Mouse (Mus musculus) urinary bladder, postnatal 25 days (tissue): Measurements from ENCODE around the gene 9430038I01Rik.
"Not testable (repeated sequence)": the region's sequence is repeated elsewhere in the genome, so short reads cannot be mapped to it uniquely, and the experiment has no call there.

Experiments
- DNase-seq: peaks from one replicate; pipeline ENCODE4 v3.0.0; 2022; ENCODE audit warnings: low spot score

Gene 9430038I01Rik

GRCm38 (mm10) chr7:137410337-137411197 is at the start of gene 9430038I01Rik:
TSS of gene 9430038I01Rik (minus strand) at chr7:137410762.
- peak; percentile 99 for DNase-seq

- no peak for DNase-seq
These were observed 34.8 kb upstream of the 9430038I01Rik start for GRCm38 (mm10) chr7:137445321-137445720.

GRCm38 (mm10) chr7:137442951-137443350 is 32.4 kb upstream of the 9430038I01Rik start:
- no peak for DNase-seq

- DNase-seq = not testable (repeated sequence)
These were observed 28.4 kb upstream of the 9430038I01Rik start for GRCm38 (mm10) chr7:137438962-137439361.

GRCm38 (mm10) chr7:137438179-137438550 is 27.6 kb upstream of the 9430038I01Rik start:
- DNase-seq = no peak

- DNase-seq = peak; percentile 96
These were observed 27.0 kb upstream of the 9430038I01Rik start, which contains the start of gene Glrx3 for GRCm38 (mm10) chr7:137437440-137438178. TSS of gene Glrx3 (plus strand) at chr7:137437614.

GRCm38 (mm10) chr7:137436901-137437300 is 26.3 kb upstream of the 9430038I01Rik start:
- no peak for DNase-seq

- no peak for DNase-seq
These were observed 21.4 kb upstream of the 9430038I01Rik start for GRCm38 (mm10) chr7:137431769-137432603.

GRCm38 (mm10) chr7:137426693-137427092 is 16.1 kb upstream of the 9430038I01Rik start:
- DNase-seq = no peak

- DNase-seq = no peak
These were observed 10.7 kb upstream of the 9430038I01Rik start for GRCm38 (mm10) chr7:137421236-137421635.

GRCm38 (mm10) chr7:137420550-137420949 is 10.0 kb upstream of the 9430038I01Rik start:
- DNase-seq = no peak

- DNase-seq = no peak
These were observed 4.1 kb upstream of the 9430038I01Rik start for GRCm38 (mm10) chr7:137414710-137415109.

- no peak for DNase-seq
These were observed 3.0 kb downstream of the 9430038I01Rik start for GRCm38 (mm10) chr7:137407428-137408058.

GRCm38 (mm10) chr7:137404146-137404545 is 6.4 kb downstream of the 9430038I01Rik start:
- no peak for DNase-seq

- no peak for DNase-seq
These were observed 11.6 kb downstream of the 9430038I01Rik start for GRCm38 (mm10) chr7:137398973-137399372.

- DNase-seq = no peak
These were observed 13.1 kb downstream of the 9430038I01Rik start for GRCm38 (mm10) chr7:137397361-137397910.

- DNase-seq = no peak
These were observed 15.1 kb downstream of the 9430038I01Rik start for GRCm38 (mm10) chr7:137395421-137395820.

GRCm38 (mm10) chr7:137387863-137388262 is 22.7 kb downstream of the 9430038I01Rik start:
- no peak for DNase-seq

- no peak for DNase-seq
These were observed 35.6 kb downstream of the 9430038I01Rik start for GRCm38 (mm10) chr7:137374996-137375395.

- no peak for DNase-seq
These were observed 38.8 kb downstream of the 9430038I01Rik start for GRCm38 (mm10) chr7:137371770-137372169.

GRCm38 (mm10) chr7:137370175-137370574 is 40.4 kb downstream of the 9430038I01Rik start:
- no peak for DNase-seq
